Mouse (Mus musculus) midbrain, embryonic 15.5 days (tissue): ENCODE measurements around the gene Fgf22. TPM values are rescaled to one million over a fixed set of nuclear protein-coding genes. Genes with fewer than 3 reads are reported as not detected.
A peak's percentile ranks its signal among the peaks of the same experiment; 100 is the strongest.

ENCODE experiments used
- ATAC-seq: fragments of 200-750 bp; cut with Nextera tagmentation; replicated peaks from 2 replicates; pipeline ENCODE4 v1.8.0; 2017; ENCODE audit warnings: moderate TSS enrichment
- H3K27ac ChIP-seq: fragments of 300-500 bp; sonication (generic); 2 replicates; pipeline ENCODE4 v1.5.1; 2015; ENCODE audit warnings: mild to moderate bottlenecking, inconsistent platforms
- H3K27me3 ChIP-seq: fragments of 300-500 bp; sonication (generic); replicated peaks from 2 replicates; pipeline ENCODE4 v1.6.1; 2015; ENCODE audit warnings: inconsistent platforms
- H3K36me3 ChIP-seq: fragments of 300-500 bp; sonication (generic); replicated peaks from 2 replicates; pipeline ENCODE4 v1.6.1; 2015; ENCODE audit warnings: inconsistent platforms
- H3K4me1 ChIP-seq: fragments of 300-500 bp; sonication (generic); 2 replicates; pipeline ENCODE4 v1.6.1; 2015; ENCODE audit warnings: inconsistent platforms
- H3K4me2 ChIP-seq: fragments of 300-500 bp; sonication (generic); 2 replicates; pipeline ENCODE4 v1.6.1; 2015; ENCODE audit warnings: inconsistent platforms, mild to moderate bottlenecking, moderate library complexity
- H3K4me3 ChIP-seq: fragments of 300-500 bp; sonication (generic); 2 replicates; pipeline ENCODE4 v1.5.1; 2015; ENCODE audit warnings: mild to moderate bottlenecking, inconsistent platforms
- H3K9ac ChIP-seq: fragments of 300-500 bp; sonication (generic); 2 replicates; pipeline ENCODE4 v1.6.1; 2015; ENCODE audit warnings: mild to moderate bottlenecking, inconsistent platforms
- H3K9me3 ChIP-seq: fragments of 300-500 bp; sonication (generic); 2 replicates; pipeline ENCODE4 v1.6.1; 2016; ENCODE audit warnings: inconsistent platforms
- WGBS: fragments of 180-500 bp; shearing (Covaris S2); methylation state at CpG from one replicate; pipeline ENCODE4 v1.1.7; 2015; ENCODE audit warnings: mixed read lengths; 5-methylcytosine and 5-hydroxymethylcytosine counted together
- polyA plus RNA-seq: library from polyadenylated mRNA; unstranded; fragments of >200 nt; fragmentation: Nextera tagmentation; extraction: Ambion mirVana; gene quantifications from 2 replicates; pipeline ENCODE4 v1.2.1, GENCODE M21; 2015

Fgf22 gene
- polyA plus RNA-seq, 1 experiment from 2014 or later, result 1.6 TPM

DNA sequence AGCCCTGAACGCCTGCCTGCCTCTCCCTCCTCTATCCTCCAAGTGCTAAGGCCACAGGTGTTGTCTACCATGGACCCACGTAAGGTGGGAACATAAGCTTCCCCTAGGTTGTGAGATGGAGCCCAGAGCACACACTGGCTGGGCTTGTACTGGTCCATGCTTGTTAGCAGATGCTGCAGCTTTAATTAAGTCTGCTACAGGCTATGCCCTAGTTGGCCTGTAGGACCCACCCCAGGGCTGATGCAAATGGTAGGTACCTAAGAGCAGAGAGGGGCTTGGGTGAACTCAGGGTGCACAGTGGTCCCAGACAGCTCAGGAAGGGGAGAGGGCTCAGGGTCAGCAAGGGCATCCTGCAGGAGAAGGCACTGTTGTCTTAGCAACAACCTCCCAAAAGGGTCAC lies 34.7 kb downstream of the Fgf22 start:
- Histone ChIP-seq H3K27ac (no peak overlapping the region), H3K9me3 (no peaks in the 10 kb centered on the region), H3K27me3 (0 out of 2 replicates have a peak, but pooled peaks cover 2% of the 10 kb centered on the region), H3K4me1 (peaks cover 8% of the 10 kb centered on the region; the same call in 1 of the 2 replicates), H3K4me2 (no peak overlapping the region), H3K4me3 (no peak overlapping the region), H3K9ac (no peak overlapping the region), H3K36me3 (no peaks in the 10 kb centered on the region)
- ATAC-seq, result no peak
- WGBS, result 54% methylated on average over 2 of the region's 2 CpGs

- Histone ChIP-seq H3K27me3 (0 out of 2 replicates have a peak, but pooled peaks cover 2% of the 10 kb centered on the region), H3K4me2 (no peak within 1 kb of the TSS), H3K9me3 (no peaks in the 10 kb centered on the region), H3K9ac (no peak within 1 kb of the TSS), H3K4me1 (peaks cover 20% of the 10 kb centered on the region), H3K36me3 (no peaks in the 10 kb centered on the region), H3K4me3 (no peak within 1 kb of the TSS), H3K27ac (no peak within 1 kb of the TSS)
- 86% methylated on average over 4 of the region's 4 CpGs for WGBS
- no peak for ATAC-seq
Measured at GRCm38 (mm10) chr10:79790861-79791260, 36.0 kb downstream of the Fgf22 start, which contains the start of gene Prss57. TSS of gene Prss57 (minus strand) at chr10:79790961.

GRCm38 (mm10) chr10:79792339-79793040 lies 37.6 kb downstream of the Fgf22 start:
- no peaks in the 10 kb centered on the region for H3K27me3 ChIP-seq
- H3K27ac ChIP-seq, result no peak overlapping the region
- 0 out of 2 replicates have a peak overlapping the region, but pooled peaks have one; percentile 88 for H3K4me2 ChIP-seq
- H3K9me3 ChIP-seq, result no peaks in the 10 kb centered on the region
- H3K4me1 ChIP-seq, result peaks cover 35% of the 10 kb centered on the region
- 82% methylated on average over 5 of the region's 5 CpGs for WGBS
- no peak overlapping the region for H3K4me3 ChIP-seq
- no peaks in the 10 kb centered on the region for H3K36me3 ChIP-seq
- ATAC-seq, result no peak
- H3K9ac ChIP-seq, result no peak overlapping the region

GRCm38 (mm10) chr10:79793051-79793737 lies 38.3 kb downstream of the Fgf22 start, which contains the start of gene Palm:
TSS of gene Palm (plus strand) at chr10:79793572.
- Histone ChIP-seq H3K9me3 (no peaks in the 10 kb centered on the region), H3K36me3 (no peaks in the 10 kb centered on the region), H3K27ac (peak within 1 kb of the TSS; percentile 92), H3K27me3 (no peaks in the 10 kb centered on the region), H3K4me2 (peak within 1 kb of the TSS; percentile 88), H3K4me1 (peaks cover 40% of the 10 kb centered on the region), H3K9ac (peak within 1 kb of the TSS; percentile 94), H3K4me3 (peak within 1 kb of the TSS; percentile 92)
- 7% methylated on average over 40 of the region's 51 CpGs for WGBS
- peak; percentile 70 for ATAC-seq

DNA sequence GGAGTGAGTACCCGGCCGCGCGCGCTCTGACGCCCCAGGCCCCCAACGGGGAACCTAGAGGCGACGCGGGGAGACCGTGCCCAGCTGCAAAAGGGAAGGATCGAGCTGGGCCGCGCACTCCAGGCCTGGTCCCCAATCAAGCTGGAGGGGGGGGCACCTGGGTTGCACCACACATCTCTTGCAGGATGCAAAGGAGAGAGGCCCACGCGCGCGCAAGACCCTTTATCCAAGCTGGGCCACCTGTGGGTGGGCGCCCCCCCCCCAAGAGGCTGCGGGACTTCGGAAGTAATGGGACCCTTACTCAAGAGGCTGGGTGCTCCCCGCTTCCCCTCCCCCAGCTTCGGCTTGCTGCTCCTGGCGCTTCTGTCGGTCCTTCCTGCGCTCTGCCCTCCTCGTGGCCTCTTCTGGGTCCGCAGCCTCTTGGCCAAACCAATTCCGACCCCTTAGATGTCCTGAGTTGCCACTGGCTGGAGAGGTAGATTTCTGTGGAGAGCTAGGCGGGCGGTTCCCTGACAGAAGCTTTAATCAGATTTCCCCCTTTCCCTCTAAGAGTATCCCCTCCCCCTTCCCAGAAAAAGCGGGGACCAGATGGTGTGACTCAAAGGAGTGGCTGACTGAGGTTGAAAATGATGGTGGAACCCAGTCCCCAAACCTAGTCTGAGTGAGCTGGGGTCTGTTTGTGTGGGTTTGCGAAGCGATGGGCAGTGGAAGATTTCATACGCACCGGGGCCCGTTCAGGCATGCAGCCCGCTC lies 39.0 kb downstream of the Fgf22 start:
- ATAC-seq, result peak; percentile 25
- H3K9me3 ChIP-seq, result no peaks in the 10 kb centered on the region
- WGBS, result under 1% methylated on average over 37 of the region's 38 CpGs

DNA sequence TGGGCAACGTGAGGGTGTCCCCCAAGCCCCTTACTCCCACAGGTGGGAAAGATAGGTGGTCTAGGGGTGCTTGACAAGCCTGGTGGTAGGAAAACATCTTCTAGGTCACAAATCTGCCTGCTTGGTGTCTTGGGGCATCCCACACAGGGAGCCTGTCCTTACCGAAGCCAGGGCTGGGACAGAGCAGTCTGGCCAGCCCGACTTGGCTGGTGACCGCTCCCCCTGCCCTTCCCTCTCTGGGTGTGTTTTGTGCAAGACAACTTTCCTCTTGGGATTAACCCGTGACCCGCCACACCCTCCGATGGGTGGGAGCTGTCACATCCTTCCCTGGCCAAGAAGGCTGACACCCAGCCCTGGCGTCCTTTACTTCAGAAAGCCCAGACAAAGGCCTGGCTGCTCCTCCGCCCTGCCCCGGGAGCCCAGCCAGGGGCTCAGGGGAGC lies 39.6 kb downstream of the Fgf22 start:
- H3K36me3 ChIP-seq, result no peaks in the 10 kb centered on the region
- H3K27ac ChIP-seq, result peak overlapping the region; percentile 92
- peak overlapping the region; percentile 88 for H3K4me2 ChIP-seq
- peak overlapping the region; percentile 92 for H3K4me3 ChIP-seq
- H3K27me3 ChIP-seq, result no peaks in the 10 kb centered on the region
- peak overlapping the region; percentile 94 for H3K9ac ChIP-seq
- H3K9me3 ChIP-seq, result no peaks in the 10 kb centered on the region
- peak; percentile 16 for ATAC-seq
- peaks cover 48% of the 10 kb centered on the region for H3K4me1 ChIP-seq
- under 1% methylated on average over 10 of the region's 10 CpGs for WGBS

More for the DNA sequence above, 39.0 kb downstream of the Fgf22 start:
- H3K9ac ChIP-seq, result peak overlapping the region; percentile 94
- peak overlapping the region; percentile 92 for H3K4me3 ChIP-seq
- H3K4me2 ChIP-seq, result peak overlapping the region; percentile 88
- H3K27me3 ChIP-seq, result no peaks in the 10 kb centered on the region
- peak overlapping the region; percentile 92 for H3K27ac ChIP-seq
- peaks cover 45% of the 10 kb centered on the region for H3K4me1 ChIP-seq
- H3K36me3 ChIP-seq, result no peaks in the 10 kb centered on the region

DNA sequence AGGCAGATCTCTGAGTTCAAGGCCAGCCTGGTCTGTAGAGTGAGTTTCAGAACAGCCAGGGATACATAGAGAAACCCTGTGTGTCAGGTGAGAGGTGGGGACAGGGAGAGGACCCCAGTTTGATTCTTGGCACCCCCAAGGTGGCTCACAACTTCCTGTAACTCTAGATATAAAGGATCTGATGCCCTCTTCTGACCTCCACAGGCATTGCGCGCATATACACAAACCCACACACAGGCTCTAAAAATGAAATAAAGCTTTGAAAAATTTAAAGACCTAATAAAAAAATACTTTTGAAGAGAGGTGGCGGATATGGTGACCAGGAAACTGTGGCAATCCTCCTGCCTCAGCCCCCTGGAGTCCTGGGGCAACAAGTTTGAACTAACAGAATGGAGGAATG lies 41.0 kb downstream of the Fgf22 start:
- no peak overlapping the region for H3K27ac ChIP-seq
- no peaks in the 10 kb centered on the region for H3K9me3 ChIP-seq
- peaks cover 51% of the 10 kb centered on the region for H3K4me1 ChIP-seq
- H3K9ac ChIP-seq, result no peak overlapping the region
- H3K27me3 ChIP-seq, result no peaks in the 10 kb centered on the region
- ATAC-seq, result no peak
- no peak overlapping the region for H3K4me3 ChIP-seq
- 98% methylated on average over 3 of the region's 3 CpGs for whole genome bisulfite sequencing
- H3K4me2 ChIP-seq, result 0 out of 2 replicates have a peak overlapping the region, but pooled peaks have one; percentile 8
- H3K36me3 ChIP-seq, result no peaks in the 10 kb centered on the region

- peak overlapping the region; percentile 41 for H3K4me2 ChIP-seq
- peak overlapping the region; percentile 8; the same call in 1 of the 2 replicates for H3K4me3 ChIP-seq
- H3K4me1 ChIP-seq, result peaks cover 66% of the 10 kb centered on the region
- H3K9ac ChIP-seq, result peak overlapping the region; percentile 11; the same call in 1 of the 2 replicates
- no peak for ATAC-seq
- H3K27ac ChIP-seq, result no peak overlapping the region
- no peaks in the 10 kb centered on the region for H3K27me3 ChIP-seq
- H3K9me3 ChIP-seq, result no peaks in the 10 kb centered on the region
- H3K36me3 ChIP-seq, result no peaks in the 10 kb centered on the region
- 46% methylated on average over 15 of the region's 15 CpGs for WGBS
Measured at GRCm38 (mm10) chr10:79797326-79797725, 42.5 kb downstream of the Fgf22 start.

DNA sequence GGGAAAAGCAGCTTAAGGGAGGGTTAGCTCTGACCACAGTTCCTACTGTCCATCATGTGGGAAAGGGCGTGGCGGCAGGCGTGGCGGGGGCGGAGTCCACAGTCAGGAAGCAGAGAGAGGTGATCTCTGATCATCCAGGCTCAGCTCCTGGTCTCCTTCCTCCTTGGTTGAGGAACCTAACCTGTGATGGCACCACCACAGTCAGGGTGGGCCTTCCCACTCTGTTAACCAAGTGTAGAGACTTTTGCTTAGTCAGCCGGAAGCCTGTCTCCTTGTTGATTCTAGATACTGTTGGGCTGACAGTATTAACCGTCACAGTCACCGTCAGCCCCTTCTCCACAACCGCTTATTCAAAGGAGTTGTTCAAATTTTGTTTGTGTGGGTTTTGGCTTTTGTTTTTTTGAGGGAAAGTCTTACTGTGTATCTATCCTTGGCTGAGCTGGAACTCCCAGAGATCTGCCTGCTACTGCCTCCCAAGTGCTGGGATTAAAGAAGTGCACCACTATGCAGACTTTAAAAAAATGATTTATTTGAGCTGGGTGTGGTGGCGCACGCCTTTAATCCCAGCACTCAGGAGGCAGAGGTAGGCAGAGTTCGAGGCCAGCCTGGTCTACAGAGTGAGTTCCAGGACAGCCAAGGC lies 43.5 kb downstream of the Fgf22 start:
- no peak overlapping the region for H3K9ac ChIP-seq
- ATAC-seq, result no peak
- no peak overlapping the region for H3K4me3 ChIP-seq
- no peaks in the 10 kb centered on the region for H3K36me3 ChIP-seq
- no peak overlapping the region for H3K4me2 ChIP-seq
- no peaks in the 10 kb centered on the region for H3K9me3 ChIP-seq
- peaks cover 72% of the 10 kb centered on the region for H3K4me1 ChIP-seq
- H3K27ac ChIP-seq, result no peak overlapping the region
- 93% methylated on average over 12 of the region's 12 CpGs for WGBS
- H3K27me3 ChIP-seq, result no peaks in the 10 kb centered on the region

DNA sequence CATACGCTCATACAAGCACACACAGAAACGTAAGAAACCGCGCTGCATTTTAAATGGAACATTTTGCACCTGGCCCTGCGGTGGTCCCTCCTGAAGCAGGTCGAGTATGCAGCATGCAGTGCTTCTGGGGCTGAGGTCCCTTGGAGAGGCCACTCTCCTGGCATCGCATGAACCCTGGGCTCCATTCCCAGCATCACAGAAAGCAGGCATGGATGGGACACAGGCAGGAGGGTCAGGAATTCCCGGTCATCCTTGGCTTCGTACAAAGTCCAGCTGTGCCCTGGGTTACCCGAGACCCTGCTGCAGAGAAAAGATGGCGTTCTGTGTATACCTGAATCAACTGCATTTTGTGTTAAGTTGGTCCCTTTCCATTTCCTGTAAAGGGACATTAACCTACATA lies 45.6 kb downstream of the Fgf22 start:
- Histone ChIP-seq H3K36me3 (no peaks in the 10 kb centered on the region), H3K4me2 (no peak overlapping the region), H3K27me3 (no peaks in the 10 kb centered on the region), H3K4me3 (no peak overlapping the region), H3K9me3 (no peaks in the 10 kb centered on the region), H3K4me1 (peaks cover 80% of the 10 kb centered on the region), H3K9ac (no peak overlapping the region), H3K27ac (no peak overlapping the region)
- WGBS, result 81% methylated on average over 11 of the region's 11 CpGs
- ATAC-seq, result no peak

DNA sequence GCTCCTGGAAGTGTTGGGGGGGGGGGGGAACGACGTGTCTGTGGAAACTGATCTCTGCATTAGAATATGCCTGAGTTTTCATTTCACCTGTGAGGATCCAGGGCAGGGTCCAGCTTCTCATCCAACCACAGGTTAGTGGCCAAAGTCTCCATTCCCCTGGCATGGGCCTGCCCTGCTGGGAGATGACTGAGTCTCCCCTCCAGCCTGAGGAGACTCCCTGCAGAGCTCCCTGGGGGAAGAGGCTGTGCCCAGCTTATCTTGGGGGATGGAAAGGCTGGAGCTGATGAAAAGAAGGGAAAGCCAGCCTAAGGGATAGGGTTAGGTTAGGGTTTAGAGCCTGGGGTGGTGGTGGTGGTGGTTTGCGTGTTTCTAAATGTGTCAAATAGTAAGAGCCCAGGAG lies 47.0 kb downstream of the Fgf22 start:
- WGBS, result 11% methylated on average over 3 of the region's 3 CpGs
- Histone ChIP-seq H3K27ac (peak overlapping the region; percentile 83), H3K4me1 (peaks cover 74% of the 10 kb centered on the region), H3K4me3 (no peak overlapping the region), H3K36me3 (no peaks in the 10 kb centered on the region), H3K27me3 (no peaks in the 10 kb centered on the region), H3K9ac (no peak overlapping the region; the same call in 1 of the 2 replicates), H3K4me2 (peak overlapping the region; percentile 2; the same call in 1 of the 2 replicates), H3K9me3 (no peaks in the 10 kb centered on the region)
- ATAC-seq, result no peak
